Mouse (Mus musculus) intestine, embryonic 14.5 days (tissue): ENCODE results near the gene Abca8a. TPM values are rescaled to one million over a fixed set of nuclear protein-coding genes. Genes with fewer than 3 reads are reported as not detected.

Experiments used
- polyA plus RNA-seq: library from polyadenylated mRNA; unstranded; fragments of >200 nt; fragmentation: Nextera tagmentation; extraction: Ambion mirVana; gene quantifications from 2 replicates; pipeline ENCODE4 v1.2.1, GENCODE M21; 2014

Abca8a gene
- polyA plus RNA-seq, 1 experiment from 2014 or later, result 0.14 TPM

Other genes with a start within 250 kb of the Abca8a start
- 0.66 and 0.92 TPM in 2 replicates for gene Abca8b, start 100.1 kb downstream of the Abca8a start, polyA plus RNA-seq
- 0.85 and 1.4 TPM in 2 replicates for gene Abca9, start 72.2 kb upstream of the Abca8a start, polyA plus RNA-seq
- 0.31 and 0.48 TPM in 2 replicates for gene Abca6, start 155.8 kb upstream of the Abca8a start, polyA plus RNA-seq
- gene Abca5, start 241.7 kb upstream of the Abca8a start, polyA plus RNA-seq, result 4.7 and 5.4 TPM in 2 replicates